Mouse (Mus musculus) forebrain, embryonic 16.5 days (tissue): ENCODE measurements around the gene Cyp26b1. TPM values are rescaled to one million over a fixed set of nuclear protein-coding genes. Genes with fewer than 3 reads are reported as not detected.

Experiments
- ATAC-seq: fragments of 200-750 bp; cut with Nextera tagmentation; 2 replicates; pipeline ENCODE4 v1.8.0; 2017; ENCODE audit warnings: mild to moderate bottlenecking, moderate library complexity
- H3K27ac ChIP-seq: fragments of 300-500 bp; sonication (generic); 2 replicates; pipeline ENCODE4 v1.5.1; 2014; ENCODE audit warnings: low read length, control low read depth
- H3K27me3 ChIP-seq: fragments of 300-500 bp; sonication (generic); replicated peaks from 2 replicates; pipeline ENCODE4 v1.6.1; 2014; ENCODE audit warnings: low read length; ENCODE audit not compliant: control insufficient read depth, insufficient read depth
- H3K36me3 ChIP-seq: fragments of 300-500 bp; sonication (generic); 2 replicates; pipeline ENCODE4 v1.6.1; 2014; ENCODE audit not compliant: control insufficient read depth, insufficient read depth
- H3K4me1 ChIP-seq: fragments of 300-500 bp; sonication (generic); replicated peaks from 2 replicates; pipeline ENCODE4 v1.6.1; 2014; ENCODE audit warnings: low read length; ENCODE audit not compliant: control insufficient read depth, insufficient read depth
- H3K4me2 ChIP-seq: fragments of 300-500 bp; sonication (generic); 2 replicates; pipeline ENCODE4 v1.6.1; 2014; ENCODE audit warnings: mild to moderate bottlenecking, low read length, control low read depth
- H3K4me3 ChIP-seq: fragments of 300-500 bp; sonication (generic); replicated peaks from 2 replicates; pipeline ENCODE4 v1.5.1; 2014; ENCODE audit warnings: mild to moderate bottlenecking, low read length, control low read depth
- H3K9ac ChIP-seq: fragments of 300-500 bp; sonication (generic); replicated peaks from 2 replicates; pipeline ENCODE4 v1.6.1; 2014; ENCODE audit warnings: low read depth, low read length, control low read depth
- H3K9me3 ChIP-seq: fragments of 300-500 bp; sonication (generic); 2 replicates; pipeline ENCODE4 v1.6.1; 2016; ENCODE audit warnings: low read length; ENCODE audit not compliant: control insufficient read depth
- WGBS: fragments of 180-500 bp; shearing (Covaris S2); extraction: QIAGEN DNeasy Blood & Tissue Kit; methylation state at CpG from one replicate; pipeline ENCODE4 v1.1.7; 2014; 5-methylcytosine and 5-hydroxymethylcytosine counted together
- polyA plus RNA-seq: library from polyadenylated mRNA; unstranded; fragments of >200 nt; fragmentation: Nextera tagmentation; extraction: Ambion mirVana; gene quantifications from 2 replicates; pipeline ENCODE4 v1.2.1, GENCODE M21; 2015

Cyp26b1 gene
- polyA plus RNA-seq, 1 experiment from 2014 or later = 3.6 TPM

- ATAC-seq = peak; percentile 6; the same call in 1 of the 2 replicates
- H3K27ac ChIP-seq = no peak overlapping the region
- H3K9ac ChIP-seq = no peak overlapping the region; the same call in 1 of the 2 replicates
- H3K4me2 ChIP-seq = peak overlapping the region; percentile 73
- WGBS = 1% methylated on average over 37 of the region's 54 CpGs
- H3K9me3 ChIP-seq = no peaks in the 10 kb centered on the region
- H3K4me1 ChIP-seq = peaks cover 55% of the 10 kb centered on the region
- H3K36me3 ChIP-seq = no peaks in the 10 kb centered on the region
- peaks cover 40% of the 10 kb centered on the region for H3K27me3 ChIP-seq
- peak overlapping the region; percentile 47 for H3K4me3 ChIP-seq
These were observed 4.6 kb downstream of the Cyp26b1 start for GRCm38 (mm10) chr6:84588895-84589652.

- H3K9ac ChIP-seq = no peak overlapping the region
- no peak for ATAC-seq
- H3K4me1 ChIP-seq = peaks cover 62% of the 10 kb centered on the region
- no peaks in the 10 kb centered on the region for H3K9me3 ChIP-seq
- H3K4me2 ChIP-seq = peak overlapping the region; percentile 73
- H3K27ac ChIP-seq = no peak overlapping the region
- H3K27me3 ChIP-seq = peaks cover 47% of the 10 kb centered on the region
- under 1% methylated on average over 37 of the region's 41 CpGs for WGBS
- peak overlapping the region; percentile 47 for H3K4me3 ChIP-seq
- H3K36me3 ChIP-seq = no peaks in the 10 kb centered on the region
These were observed 5.3 kb downstream of the Cyp26b1 start for GRCm38 (mm10) chr6:84588221-84588894.

- no peak overlapping the region for H3K27ac ChIP-seq
- H3K4me1 ChIP-seq = peaks cover 66% of the 10 kb centered on the region
- no peaks in the 10 kb centered on the region for H3K9me3 ChIP-seq
- H3K36me3 ChIP-seq = no peaks in the 10 kb centered on the region
- peak overlapping the region; percentile 73 for H3K4me2 ChIP-seq
- under 1% methylated on average over 51 of the region's 51 CpGs for WGBS
- peaks cover 55% of the 10 kb centered on the region for H3K27me3 ChIP-seq
- peak overlapping the region; percentile 47 for H3K4me3 ChIP-seq
- H3K9ac ChIP-seq = peak overlapping the region; percentile 32
- no peak for ATAC-seq
These were observed 6.1 kb downstream of the Cyp26b1 start for GRCm38 (mm10) chr6:84587471-84588101.

GRCm38 (mm10) chr6:84586551-84587200 lies 7.0 kb downstream of the Cyp26b1 start:
- H3K9me3 ChIP-seq = no peaks in the 10 kb centered on the region
- no peak overlapping the region for H3K27ac ChIP-seq
- H3K4me3 ChIP-seq = peak overlapping the region; percentile 19; the same call in 1 of the 2 replicates
- H3K27me3 ChIP-seq = peaks cover 64% of the 10 kb centered on the region
- under 1% methylated on average over 28 of the region's 28 CpGs for WGBS
- H3K4me2 ChIP-seq = peak overlapping the region; percentile 15; the same call in 1 of the 2 replicates
- no peak overlapping the region for H3K9ac ChIP-seq
- ATAC-seq = no peak
- peaks cover 66% of the 10 kb centered on the region for H3K4me1 ChIP-seq
- no peaks in the 10 kb centered on the region for H3K36me3 ChIP-seq

GRCm38 (mm10) chr6:84585686-84586300 lies 7.9 kb downstream of the Cyp26b1 start:
- Histone ChIP-seq H3K4me1 (peaks cover 66% of the 10 kb centered on the region), H3K4me3 (peak overlapping the region; percentile 33), H3K27ac (no peak overlapping the region), H3K36me3 (no peaks in the 10 kb centered on the region), H3K9ac (0 out of 2 replicates have a peak overlapping the region, but pooled peaks have one; percentile 10), H3K4me2 (peak overlapping the region; percentile 45), H3K9me3 (no peaks in the 10 kb centered on the region), H3K27me3 (peaks cover 69% of the 10 kb centered on the region)
- ATAC-seq = no peak
- 0% methylated on average over 37 of the region's 37 CpGs for WGBS

- peaks cover 64% of the 10 kb centered on the region for H3K4me1 ChIP-seq
- H3K36me3 ChIP-seq = no peaks in the 10 kb centered on the region
- H3K4me3 ChIP-seq = peak overlapping the region; percentile 33
- H3K9ac ChIP-seq = peak overlapping the region; percentile 10; the same call in 1 of the 2 replicates
- WGBS = under 1% methylated on average over 64 of the region's 66 CpGs
- H3K9me3 ChIP-seq = no peaks in the 10 kb centered on the region
- peaks cover 73% of the 10 kb centered on the region for H3K27me3 ChIP-seq
- no peak for ATAC-seq
- H3K4me2 ChIP-seq = peak overlapping the region; percentile 45
- no peak overlapping the region for H3K27ac ChIP-seq
These were observed 8.7 kb downstream of the Cyp26b1 start for GRCm38 (mm10) chr6:84584783-84585685.

GRCm38 (mm10) chr6:84583841-84584782 lies 9.6 kb downstream of the Cyp26b1 start:
- H3K4me2 ChIP-seq = peak overlapping the region; percentile 54

More at GRCm38 (mm10) chr6:84583841-84584782, 9.6 kb downstream of the Cyp26b1 start:
- Histone ChIP-seq H3K9ac (no peak overlapping the region; the same call in 1 of the 2 replicates), H3K4me3 (peak overlapping the region; percentile 33), H3K27me3 (peaks cover 68% of the 10 kb centered on the region), H3K9me3 (no peaks in the 10 kb centered on the region), H3K36me3 (no peaks in the 10 kb centered on the region), H3K4me1 (peaks cover 55% of the 10 kb centered on the region), H3K27ac (no peak overlapping the region)
- WGBS = under 1% methylated on average over 48 of the region's 48 CpGs
- no peak for ATAC-seq
